Mouse (Mus musculus) hindbrain, embryonic 12.5 days (tissue): ENCODE results near the gene Rarres2. TPM values are rescaled to one million over a fixed set of nuclear protein-coding genes. Genes with fewer than 3 reads are reported as not detected.

Source experiments
- ATAC-seq: fragments of 200-750 bp; cut with Nextera tagmentation; 2 replicates; pipeline ENCODE4 v1.8.0; 2017; ENCODE audit warnings: moderate TSS enrichment; ENCODE audit not compliant: low FRiP score
- H3K27ac ChIP-seq: fragments of 300-500 bp; sonication (generic); 2 replicates; pipeline ENCODE4 v1.5.1; 2016; ENCODE audit warnings: mild to moderate bottlenecking
- H3K27me3 ChIP-seq: fragments of 300-500 bp; sonication (generic); 2 replicates; pipeline ENCODE4 v1.6.1; 2016; ENCODE audit warnings: mild to moderate bottlenecking
- H3K36me3 ChIP-seq: fragments of 300-500 bp; sonication (generic); 2 replicates; pipeline ENCODE4 v1.6.1; 2016; ENCODE audit warnings: mild to moderate bottlenecking
- H3K4me1 ChIP-seq: fragments of 300-500 bp; sonication (generic); 2 replicates; pipeline ENCODE4 v1.6.1; 2016
- H3K4me2 ChIP-seq: fragments of 300-500 bp; sonication (generic); replicated peaks from 2 replicates; pipeline ENCODE4 v1.6.1; 2016; ENCODE audit warnings: mild to moderate bottlenecking
- H3K4me3 ChIP-seq: fragments of 300-500 bp; sonication (generic); 2 replicates; pipeline ENCODE4 v1.5.1; 2016; ENCODE audit warnings: mild to moderate bottlenecking
- H3K9ac ChIP-seq: fragments of 300-500 bp; sonication (generic); 2 replicates; pipeline ENCODE4 v1.6.1; 2016; ENCODE audit warnings: mild to moderate bottlenecking, moderate library complexity
- H3K9me3 ChIP-seq: fragments of 300-500 bp; sonication (generic); replicated peaks from 2 replicates; pipeline ENCODE4 v1.6.1; 2016; ENCODE audit warnings: mild to moderate bottlenecking
- WGBS: fragments of 180-500 bp; shearing (Covaris S2); methylation state at CpG from one replicate; pipeline ENCODE4 v1.1.7; 2016; 5-methylcytosine and 5-hydroxymethylcytosine counted together
- polyA plus RNA-seq: library from polyadenylated mRNA; unstranded; fragments of >200 nt; fragmentation: Nextera tagmentation; extraction: Ambion mirVana; gene quantifications from 2 replicates; pipeline ENCODE4 v1.2.1, GENCODE M21; 2016

Rarres2 gene
- polyA plus RNA-seq, 1 experiment from 2014 or later: 1.8 TPM

DNA sequence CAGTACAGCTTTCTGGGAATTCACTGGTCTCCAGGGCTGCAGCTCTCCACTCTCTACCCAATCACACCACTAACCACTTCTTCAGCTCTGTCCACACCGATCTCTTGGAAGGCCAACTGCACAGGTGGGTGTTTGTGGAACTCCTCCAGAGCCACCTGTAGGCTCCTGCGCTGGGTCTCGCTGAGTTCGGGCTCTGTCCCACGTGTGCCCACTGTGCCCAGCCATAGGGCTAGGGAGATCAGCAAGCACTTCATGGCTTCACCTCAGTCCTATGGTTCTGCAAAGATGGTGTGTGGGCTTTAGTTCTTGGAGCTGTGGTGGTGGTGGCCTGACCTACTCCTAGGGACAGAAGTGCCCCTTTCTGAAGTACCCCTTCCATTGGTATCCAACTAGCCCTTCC lies 575 bp downstream of the Rarres2 start:
- H3K27me3 ChIP-seq: no peaks in the 10 kb centered on the region
- H3K9me3 ChIP-seq: no peaks in the 10 kb centered on the region
- H3K36me3 ChIP-seq: peaks cover 10% of the 10 kb centered on the region
- H3K4me3 ChIP-seq: no peak overlapping the region
- no peak overlapping the region for H3K27ac ChIP-seq
- no peaks in the 10 kb centered on the region for H3K4me1 ChIP-seq
- ATAC-seq: no peak
- no peak overlapping the region for H3K9ac ChIP-seq
- WGBS: 95% methylated on average over 5 of the region's 5 CpGs
- no peak overlapping the region for H3K4me2 ChIP-seq

DNA sequence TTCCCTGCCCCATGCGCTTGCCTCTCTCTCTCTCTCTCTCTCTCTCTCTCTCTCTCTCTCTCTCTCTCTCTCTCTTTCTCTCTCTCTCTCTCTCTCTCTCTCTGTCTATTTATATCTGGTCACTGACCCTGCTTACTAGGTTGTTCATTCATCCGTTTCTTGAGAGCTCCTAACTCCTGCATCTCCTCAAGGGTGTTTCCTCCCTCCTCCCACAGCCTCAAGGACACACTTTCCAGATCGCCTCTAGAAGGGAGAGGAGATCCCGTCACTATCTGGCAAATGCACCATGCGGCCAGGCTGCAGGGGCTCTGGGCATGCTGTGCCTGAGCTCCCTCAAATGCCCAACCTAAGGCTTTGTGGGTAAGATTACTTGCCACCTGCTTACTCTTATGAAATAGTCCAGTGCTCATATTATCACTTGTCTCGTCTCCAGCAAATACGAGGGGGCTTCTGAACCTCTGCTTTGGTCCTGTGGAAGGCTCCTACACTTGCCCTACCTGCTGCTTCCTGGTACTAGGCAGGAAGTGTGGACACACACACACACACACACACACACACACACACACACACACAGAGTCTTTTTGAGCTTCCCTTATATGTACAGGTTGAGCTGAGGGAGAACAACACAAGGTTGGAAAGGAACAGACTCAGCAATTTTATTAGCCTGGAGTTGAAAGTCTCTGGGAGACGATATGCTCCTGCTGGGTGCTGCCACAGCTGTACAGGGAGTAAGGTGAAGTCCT lies 3.4 kb downstream of the Rarres2 start:
- 0 out of 2 replicates have a peak, but pooled peaks cover 5% of the 10 kb centered on the region for H3K4me1 ChIP-seq
- no peak overlapping the region for H3K9ac ChIP-seq
- H3K4me2 ChIP-seq: no peak overlapping the region
- 86% methylated on average over 7 of the region's 8 CpGs for WGBS
- H3K27me3 ChIP-seq: no peaks in the 10 kb centered on the region
- no peak overlapping the region for H3K4me3 ChIP-seq
- no peak overlapping the region for H3K27ac ChIP-seq
- H3K9me3 ChIP-seq: no peaks in the 10 kb centered on the region
- no peak for ATAC-seq
- H3K36me3 ChIP-seq: peaks cover 19% of the 10 kb centered on the region

DNA sequence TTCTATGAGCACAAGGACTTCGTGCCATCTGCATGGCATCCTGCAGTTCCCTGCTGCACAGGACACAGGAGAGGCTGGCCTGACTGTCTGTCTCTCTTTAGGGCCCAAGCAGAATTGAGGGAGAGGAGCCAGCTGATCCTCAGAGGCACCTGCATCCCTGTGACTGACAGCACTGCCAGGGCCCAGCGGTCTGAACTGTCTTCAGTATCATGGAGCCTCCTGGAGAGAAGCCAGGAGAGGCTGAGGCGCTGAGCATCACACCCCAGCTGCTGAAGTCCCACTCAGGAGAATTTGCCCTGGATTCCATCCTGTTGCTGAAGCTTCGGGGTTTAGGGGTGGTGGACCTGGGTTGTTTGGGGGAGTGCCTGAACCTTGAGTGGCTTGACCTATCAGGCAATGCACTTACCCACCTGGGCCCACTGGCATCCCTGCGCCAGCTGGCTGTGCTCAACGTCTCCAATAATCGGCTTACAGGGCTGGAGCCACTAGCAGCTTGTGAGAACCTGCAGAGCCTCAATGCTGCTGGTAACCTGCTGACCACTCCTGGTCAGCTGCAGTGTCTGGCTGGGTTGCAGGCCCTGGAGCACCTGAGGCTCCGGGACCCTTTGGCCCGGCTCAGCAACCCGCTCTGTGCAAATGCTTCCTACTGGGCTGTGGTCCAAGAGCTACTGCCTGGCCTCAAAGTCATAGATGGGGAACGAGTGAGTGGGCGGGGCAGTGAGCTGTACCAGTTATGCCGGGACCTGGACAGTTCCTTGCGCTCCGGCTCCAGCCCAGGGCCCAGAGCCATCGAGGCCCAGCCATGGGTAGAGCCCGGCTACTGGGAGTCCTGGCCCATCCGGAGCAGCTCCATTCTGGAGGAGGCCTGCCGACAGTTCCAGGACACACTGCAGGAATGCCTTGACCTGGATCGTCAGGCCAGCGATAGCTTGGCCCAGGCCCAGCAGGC lies 4.3 kb downstream of the Rarres2 start:
- H3K27ac ChIP-seq: no peak overlapping the region
- 0 out of 2 replicates have a peak, but pooled peaks cover 5% of the 10 kb centered on the region for H3K4me1 ChIP-seq
- 86% methylated on average over 21 of the region's 21 CpGs for WGBS
- H3K9me3 ChIP-seq: no peaks in the 10 kb centered on the region
- no peak for ATAC-seq
- H3K4me3 ChIP-seq: no peak overlapping the region
- peaks cover 23% of the 10 kb centered on the region for H3K36me3 ChIP-seq
- no peak overlapping the region for H3K4me2 ChIP-seq
- H3K27me3 ChIP-seq: no peaks in the 10 kb centered on the region
- H3K9ac ChIP-seq: no peak overlapping the region

DNA sequence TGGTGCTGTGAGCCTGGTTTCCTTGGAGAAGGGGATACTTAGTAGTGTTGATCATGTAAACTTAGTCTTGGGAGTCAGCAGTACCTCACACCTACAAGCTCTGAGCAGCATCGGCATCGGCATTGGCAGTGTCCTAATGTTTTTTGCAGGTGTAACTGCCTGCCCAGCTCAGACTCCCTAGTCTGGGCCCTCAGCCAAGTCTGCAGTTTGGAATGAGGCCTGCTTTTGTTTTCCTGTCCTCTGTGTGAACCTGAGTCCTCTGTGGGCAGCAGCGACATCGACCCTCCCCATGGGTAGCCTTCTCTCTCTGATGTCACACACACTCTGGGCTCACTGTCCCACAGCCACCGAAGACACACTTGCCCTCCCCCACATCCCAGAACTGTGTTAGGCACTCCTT lies 6.3 kb downstream of the Rarres2 start:
- no peak overlapping the region for H3K27ac ChIP-seq
- 60% methylated on average over 5 of the region's 5 CpGs for WGBS

DNA sequence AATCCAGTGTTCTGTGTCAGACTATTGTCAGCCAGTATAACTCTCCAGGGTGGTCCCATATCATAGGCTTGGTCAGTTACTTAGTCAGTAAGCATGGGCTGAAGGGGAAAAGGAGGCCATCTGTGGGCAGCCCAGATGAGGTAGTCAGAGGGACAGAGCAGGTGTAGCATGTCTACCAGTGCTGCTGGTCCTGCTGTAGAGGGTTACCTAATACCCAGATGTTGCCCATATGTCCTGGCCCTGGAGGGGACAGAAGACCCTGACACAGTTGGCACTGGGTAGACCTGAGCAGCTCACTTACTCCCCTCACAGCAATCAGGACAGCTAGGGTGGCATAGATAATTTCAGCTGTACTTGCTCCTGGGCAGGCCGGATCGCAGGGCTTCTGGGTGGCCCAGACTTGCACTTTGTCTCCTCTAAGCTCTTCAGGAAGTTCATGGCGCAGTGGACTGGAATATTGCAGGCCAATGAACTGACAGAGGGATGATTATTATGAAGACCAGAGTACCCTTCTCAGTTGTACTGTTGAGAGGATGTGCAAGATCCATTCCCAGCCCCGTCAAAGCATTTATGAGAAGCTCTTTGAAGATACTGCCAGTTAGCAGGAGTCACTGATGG lies 6.8 kb downstream of the Rarres2 start:
- Histone ChIP-seq H3K4me1 (0 out of 2 replicates have a peak, but pooled peaks cover 5% of the 10 kb centered on the region), H3K27ac (no peak overlapping the region), H3K4me3 (no peak overlapping the region), H3K36me3 (peaks cover 36% of the 10 kb centered on the region), H3K9me3 (no peaks in the 10 kb centered on the region), H3K9ac (no peak overlapping the region), H3K4me2 (no peak overlapping the region), H3K27me3 (no peaks in the 10 kb centered on the region)
- ATAC-seq: 0 out of 2 replicates have a peak, but pooled peaks have one; percentile 52
- 89% methylated on average over 4 of the region's 4 CpGs for WGBS

More for the DNA sequence above, 6.3 kb downstream of the Rarres2 start:
- H3K9me3 ChIP-seq: no peaks in the 10 kb centered on the region
- no peak overlapping the region for H3K9ac ChIP-seq
- H3K4me3 ChIP-seq: no peak overlapping the region
- no peak overlapping the region for H3K4me2 ChIP-seq
- no peak for ATAC-seq
- H3K4me1 ChIP-seq: 0 out of 2 replicates have a peak, but pooled peaks cover 5% of the 10 kb centered on the region
- peaks cover 32% of the 10 kb centered on the region for H3K36me3 ChIP-seq
- H3K27me3 ChIP-seq: no peaks in the 10 kb centered on the region

DNA sequence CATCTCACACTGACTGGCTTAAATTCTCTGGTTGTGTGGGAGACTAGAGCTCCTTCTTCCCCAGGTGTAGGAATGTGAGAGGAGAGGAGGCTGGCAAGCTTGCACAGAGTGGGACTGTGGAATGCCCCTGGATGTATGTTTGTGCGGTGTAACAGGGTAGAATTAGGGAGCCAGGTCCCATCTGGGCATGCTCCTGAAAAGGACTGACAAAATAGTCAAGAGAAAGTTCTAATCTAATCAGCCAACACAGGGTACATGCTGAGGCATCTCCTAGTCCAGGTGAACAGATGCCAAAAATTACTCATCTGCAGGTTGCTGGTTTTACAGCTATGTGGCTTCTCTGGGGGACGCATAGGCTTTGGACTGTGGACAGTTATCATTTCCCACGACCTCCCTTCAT lies 16.6 kb downstream of the Rarres2 start:
- H3K9me3 ChIP-seq: no peaks in the 10 kb centered on the region
- no peak overlapping the region for H3K4me3 ChIP-seq
- H3K9ac ChIP-seq: no peak overlapping the region
- H3K27ac ChIP-seq: no peak overlapping the region
- ATAC-seq: no peak
- H3K4me2 ChIP-seq: peak overlapping the region; percentile 78; the same call in 1 of the 2 replicates
- H3K4me1 ChIP-seq: peaks cover 17% of the 10 kb centered on the region
- 90% methylated on average over 3 of the region's 3 CpGs for WGBS
- H3K36me3 ChIP-seq: peaks cover 25% of the 10 kb centered on the region
- no peaks in the 10 kb centered on the region for H3K27me3 ChIP-seq

DNA sequence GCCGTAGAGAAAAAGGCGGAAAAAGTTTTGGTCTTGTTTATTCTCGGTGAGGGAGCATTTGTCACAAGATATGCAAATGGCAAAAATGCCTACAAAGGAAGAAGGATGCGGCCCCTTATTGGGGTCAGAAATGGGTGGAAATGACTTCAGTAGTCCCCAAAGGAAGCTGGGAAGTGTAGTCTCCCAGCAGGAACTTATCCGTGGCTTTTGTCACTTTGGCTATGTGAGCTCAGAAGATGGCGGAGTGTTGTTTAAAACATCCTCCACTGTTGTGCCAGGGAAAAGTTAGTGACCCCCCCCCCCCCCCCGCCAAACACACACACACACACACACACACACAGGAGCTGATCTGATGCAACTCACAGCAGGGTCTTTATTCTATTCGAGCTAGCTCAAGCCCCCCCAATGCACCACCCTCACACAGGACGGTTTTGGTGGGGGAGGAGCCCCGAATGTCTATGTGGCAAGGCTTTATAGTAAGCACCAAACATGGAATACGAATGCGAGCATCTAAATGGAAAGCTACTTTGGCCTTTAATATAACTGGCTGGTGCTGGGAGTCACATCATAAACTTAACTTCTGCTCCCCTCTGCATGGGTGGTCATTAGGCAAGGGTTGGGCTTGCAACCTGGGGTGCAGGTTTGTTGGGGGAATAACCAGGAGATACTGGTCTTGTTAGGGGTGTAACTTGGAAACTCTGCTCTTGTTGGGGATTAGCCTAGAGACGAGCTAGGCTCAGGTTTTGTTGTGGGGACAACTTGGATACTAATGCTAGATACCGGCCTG lies 17.3 kb downstream of the Rarres2 start:
- WGBS: 33% methylated on average over 13 of the region's 14 CpGs
- peak overlapping the region; percentile 46 for H3K4me3 ChIP-seq
- H3K27ac ChIP-seq: peak overlapping the region; percentile 96
- peaks cover 22% of the 10 kb centered on the region for H3K36me3 ChIP-seq
- no peaks in the 10 kb centered on the region for H3K9me3 ChIP-seq
- peaks cover 17% of the 10 kb centered on the region for H3K4me1 ChIP-seq
- no peaks in the 10 kb centered on the region for H3K27me3 ChIP-seq
- peak overlapping the region; percentile 74 for H3K9ac ChIP-seq
- peak overlapping the region; percentile 78 for H3K4me2 ChIP-seq
- ATAC-seq: peak; percentile 91

DNA sequence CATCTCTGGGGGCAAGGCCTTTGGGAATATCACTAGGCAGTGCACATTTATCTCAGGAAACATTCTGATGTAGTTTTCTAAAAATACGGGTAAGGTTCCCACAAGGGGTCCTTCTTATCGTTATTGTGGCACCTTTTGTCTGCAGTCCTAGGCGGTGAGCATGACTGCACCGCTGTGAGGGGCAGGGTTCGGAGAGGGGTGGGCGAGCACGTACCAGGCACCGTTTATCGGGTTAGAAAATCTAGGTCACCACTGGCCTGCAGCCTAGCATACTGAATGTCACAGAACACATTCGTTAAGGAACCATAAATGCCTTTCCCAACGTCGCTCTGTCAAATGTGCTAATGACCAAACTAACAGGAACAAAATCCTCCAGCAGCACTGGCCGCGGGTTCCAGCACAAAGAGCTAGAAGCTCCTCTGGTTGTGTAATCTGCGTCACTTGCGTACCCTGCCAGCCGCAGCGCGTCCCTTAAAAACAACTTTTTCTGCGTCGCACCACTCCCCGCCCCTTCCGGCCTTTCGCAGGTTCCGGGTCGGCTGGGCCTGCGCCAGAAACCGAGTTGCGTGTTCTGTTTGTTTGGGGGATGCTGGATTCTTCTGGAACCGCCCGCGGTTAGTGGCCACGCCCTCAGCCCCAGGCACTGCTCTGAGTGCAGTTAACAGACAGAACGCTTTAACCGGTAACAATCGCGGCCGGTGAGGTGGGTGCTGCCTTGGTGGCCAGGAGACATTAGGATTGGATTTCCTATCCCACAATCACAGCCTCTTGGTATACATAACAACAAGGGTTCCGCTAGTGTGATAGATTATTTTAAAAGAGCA lies 18.1 kb downstream of the Rarres2 start, which contains the start of gene Lrrc61:
Gene Lrrc61, plus strand, starts transcription at position 517 of the 824 bp plus-strand sequence.
- H3K9ac ChIP-seq: peak within 1 kb of the TSS; percentile 74
- H3K27me3 ChIP-seq: no peaks in the 10 kb centered on the region
- peaks cover 18% of the 10 kb centered on the region for H3K36me3 ChIP-seq
- no peaks in the 10 kb centered on the region for H3K9me3 ChIP-seq
- H3K4me2 ChIP-seq: peak within 1 kb of the TSS; percentile 78
- peak within 1 kb of the TSS; percentile 96 for H3K27ac ChIP-seq
- peak within 1 kb of the TSS; percentile 46 for H3K4me3 ChIP-seq
- peak; percentile 91 for ATAC-seq
- H3K4me1 ChIP-seq: peaks cover 17% of the 10 kb centered on the region
- 1% methylated on average over 39 of the region's 39 CpGs for WGBS

DNA sequence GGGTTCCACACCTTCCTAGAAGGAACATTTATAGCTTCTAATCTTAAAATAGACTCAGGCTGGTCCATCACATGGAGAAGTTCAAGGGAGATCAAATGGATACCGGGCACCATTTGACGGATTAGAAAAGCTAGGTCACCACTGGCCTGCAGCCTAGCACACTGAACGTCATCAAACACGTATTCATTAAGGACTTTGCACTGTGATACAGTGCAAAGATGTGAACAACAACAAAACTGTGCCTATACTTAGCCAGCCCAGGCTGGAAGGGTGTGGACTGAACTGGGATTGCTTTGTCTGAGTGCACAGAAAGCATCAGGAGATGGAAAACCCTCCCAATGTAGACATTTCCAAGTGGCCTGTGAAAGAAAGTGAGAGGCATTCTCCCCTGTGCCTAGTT lies 18.8 kb downstream of the Rarres2 start:
- Histone ChIP-seq H3K27me3 (no peaks in the 10 kb centered on the region), H3K9ac (peak overlapping the region; percentile 74), H3K4me1 (peaks cover 17% of the 10 kb centered on the region), H3K27ac (peak overlapping the region; percentile 96), H3K9me3 (no peaks in the 10 kb centered on the region), H3K4me2 (peak overlapping the region; percentile 78), H3K36me3 (peaks cover 14% of the 10 kb centered on the region), H3K4me3 (peak overlapping the region; percentile 46)
- peak; percentile 23 for ATAC-seq
- 77% methylated on average over 4 of the region's 4 CpGs for WGBS

DNA sequence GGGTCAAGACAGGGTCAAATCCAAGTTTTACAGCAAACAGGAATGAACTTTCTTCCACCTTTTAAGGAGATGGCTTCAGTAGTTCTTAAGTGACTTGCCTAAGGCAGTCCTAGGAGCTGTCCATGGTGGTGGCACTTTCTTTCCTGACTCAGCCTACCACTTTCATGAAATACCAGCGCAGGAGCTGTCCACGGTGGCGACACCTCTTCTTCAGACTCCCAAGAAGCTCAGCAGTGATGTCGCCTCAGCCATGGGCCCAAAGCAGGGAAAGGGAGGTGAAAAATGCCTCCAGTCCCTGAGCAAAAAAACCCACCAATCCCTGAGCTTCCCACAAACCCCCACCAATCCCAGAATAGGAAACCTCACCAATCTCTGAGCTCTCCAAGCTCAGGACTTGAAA lies 19.7 kb downstream of the Rarres2 start:
- H3K9me3 ChIP-seq: no peaks in the 10 kb centered on the region
- no peak overlapping the region for H3K4me3 ChIP-seq
- ATAC-seq: no peak
- WGBS: 58% methylated on average over 4 of the region's 4 CpGs
- H3K9ac ChIP-seq: no peak overlapping the region
- H3K27me3 ChIP-seq: no peaks in the 10 kb centered on the region
- no peak overlapping the region for H3K27ac ChIP-seq
- peaks cover 17% of the 10 kb centered on the region for H3K4me1 ChIP-seq
- no peak overlapping the region for H3K4me2 ChIP-seq
- peaks cover 13% of the 10 kb centered on the region for H3K36me3 ChIP-seq

DNA sequence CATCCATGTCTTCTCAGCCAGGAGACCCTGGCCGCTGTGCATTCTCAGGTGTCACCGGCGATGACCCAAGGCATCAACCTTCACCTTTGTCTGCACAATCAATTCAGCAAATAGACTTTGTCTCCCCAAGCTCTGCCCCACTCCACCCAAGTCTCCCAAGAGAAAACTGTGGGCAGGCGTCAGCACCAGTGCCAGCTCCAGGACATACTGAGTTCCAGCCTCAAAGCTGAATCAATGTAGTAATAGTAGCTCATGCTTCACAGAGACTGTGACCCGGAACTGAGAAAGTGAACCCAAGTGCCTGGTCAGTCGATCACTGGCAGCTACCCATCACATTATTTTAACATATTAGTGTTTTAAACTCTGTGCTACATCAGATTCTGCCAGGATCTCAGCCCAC lies 24.3 kb downstream of the Rarres2 start:
- 87% methylated on average over 6 of the region's 6 CpGs for WGBS

More for the DNA sequence above, 24.3 kb downstream of the Rarres2 start:
- H3K4me3 ChIP-seq: no peak overlapping the region
- no peaks in the 10 kb centered on the region for H3K4me1 ChIP-seq
- H3K36me3 ChIP-seq: no peaks in the 10 kb centered on the region
- no peak overlapping the region for H3K9ac ChIP-seq
- H3K27ac ChIP-seq: no peak overlapping the region
- no peaks in the 10 kb centered on the region for H3K9me3 ChIP-seq
- no peak for ATAC-seq
- H3K27me3 ChIP-seq: no peaks in the 10 kb centered on the region
- no peak overlapping the region for H3K4me2 ChIP-seq
